15 mouse cellular contexts compared by ENCODE assay signal in the genomic region with DNA sequence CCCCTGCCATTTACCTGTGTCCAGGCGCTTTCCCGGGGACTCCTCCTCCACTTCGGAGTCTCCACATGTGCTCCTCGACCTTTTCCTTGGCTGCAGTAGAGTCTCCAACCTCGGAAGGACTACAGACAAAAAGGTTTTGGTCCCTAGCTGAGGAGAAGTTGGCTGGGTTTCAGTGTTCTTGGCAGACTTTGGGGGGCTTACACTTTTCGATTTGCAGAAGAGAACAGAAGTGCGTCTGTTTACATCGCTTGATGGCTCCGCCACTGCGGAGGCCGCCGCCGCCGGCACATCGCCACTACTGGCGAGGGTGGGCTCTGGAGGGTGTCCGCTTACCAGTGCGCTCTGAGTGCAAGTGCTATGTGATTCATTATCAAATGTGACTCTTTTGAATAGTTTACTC. TPM values are rescaled to one million over a fixed set of nuclear protein-coding genes. Genes with fewer than 3 reads are reported as not detected.
A peak's percentile ranks its signal among the peaks of the same experiment; 100 is the strongest.
DNase-seq lines count a peak whose midpoint lies in the region; ATAC-seq and TF ChIP-seq lines count a peak whose summit lies in the region.
"Had no signal": no experiment of that assay in that cellular context is flagged by ENCODE, and none has a peak within 500 bp of the region (broad histone marks: within the 10 kb centered on the region; RNA-seq: fewer than 3 reads in every experiment).

No protein-coding gene starts in this region.

- peaks cover 97% of the 10 kb centered on the region for H3K36me3 ChIP-seq in hindbrain, embryonic 14.5 days (replicated peaks; ENCODE audit: control insufficient read depth, insufficient read depth)
- peaks cover 93% of the 10 kb centered on the region for H3K36me3 ChIP-seq in hindbrain, embryonic 13.5 days
- peaks cover 55% of the 10 kb centered on the region for H3K36me3 ChIP-seq in lung, embryonic 16.5 days (ENCODE audit: control insufficient read depth, insufficient read depth, low read length)
- peaks cover 63% of the 10 kb centered on the region for H3K36me3 ChIP-seq in ES-E14 (ENCODE audit: control insufficient read depth, insufficient read depth, low read length, poor library complexity, severe bottlenecking)
- peaks cover 35% of the 10 kb centered on the region for H3K36me3 ChIP-seq in forebrain, embryonic 16.5 days (ENCODE audit: control insufficient read depth, insufficient read depth)

- DNase-seq in hindbrain, embryonic 14.5 days (ENCODE audit: low spot score) = no peak
- no peak for DNase-seq in lung, adult 2 months
- DNase-seq in ES-E14 (ENCODE audit: low read depth, low spot score) = no peak
- DNase-seq: adrenal gland, postnatal 10 days; cerebellum, postnatal 25 days; heart, adult 11 months; kidney, adult 18-20 months; kidney, postnatal 14 days had no signal

- no peaks in the 10 kb centered on the region for H3K4me1 ChIP-seq in hindbrain, embryonic 14.5 days (replicated peaks; ENCODE audit: control insufficient read depth, insufficient read depth, low read length)
- no peaks in the 10 kb centered on the region for H3K4me1 ChIP-seq in hindbrain, embryonic 13.5 days (replicated peaks)
- H3K4me1 ChIP-seq in lung, embryonic 16.5 days (replicated peaks; ENCODE audit: control insufficient read depth, insufficient read depth, low read length) = peaks cover 4% of the 10 kb centered on the region; the same call in 1 of the 2 replicates
- H3K4me1 ChIP-seq in lung, adult 2 months (ENCODE audit: control insufficient read depth, insufficient read depth, low read length) = peaks cover 2% of the 10 kb centered on the region; the same call in 1 of the 2 replicates
- peaks cover 13 to 24% of the 10 kb centered on the region in 2 experiments for H3K4me1 ChIP-seq in ES-E14 (ENCODE audit: control insufficient read depth in 2 of 2, insufficient read depth in 2 of 2, low read length in 2 of 2, poor library complexity in 1 of 2)
- H3K4me1 ChIP-seq in forebrain, embryonic 16.5 days (replicated peaks; ENCODE audit: control insufficient read depth, insufficient read depth, low read length) = peaks cover 6% of the 10 kb centered on the region
- H3K4me1 ChIP-seq: limb, embryonic 15.5 days; lung, embryonic 15.5 days; midbrain, embryonic 10.5 days had no signal

- in situ Hi-C loops in ES-E14 (cut with MboI; ENCODE audit: low sequenced_read_pairs in 2 of 2, unreplicated experiment in 2 of 2) = no loop called here

- H3K9ac ChIP-seq in hindbrain, embryonic 14.5 days = no peak overlapping the region
- no peak overlapping the region for H3K9ac ChIP-seq in hindbrain, embryonic 13.5 days
- H3K9ac ChIP-seq in lung, embryonic 16.5 days (ENCODE audit: low read length) = no peak overlapping the region
- H3K9ac ChIP-seq in ES-E14 (ENCODE audit: insufficient read depth, low read depth, low read length, poor library complexity, severe bottlenecking) = peak overlapping the region; percentile 26; the same call in 1 of the 2 replicates
- no peak overlapping the region for H3K9ac ChIP-seq in forebrain, embryonic 16.5 days (replicated peaks; ENCODE audit: low read depth, low read length)
- H3K9ac ChIP-seq: limb, embryonic 15.5 days; lung, embryonic 15.5 days had no signal

- no peaks in the 10 kb centered on the region for H3K27me3 ChIP-seq in hindbrain, embryonic 14.5 days (ENCODE audit: control insufficient read depth, insufficient read depth, low read length)
- H3K27me3 ChIP-seq in hindbrain, embryonic 13.5 days = no peaks in the 10 kb centered on the region
- H3K27me3 ChIP-seq in lung, embryonic 16.5 days (ENCODE audit: control insufficient read depth, insufficient read depth, low read depth, low read length) = no peaks in the 10 kb centered on the region
- no peaks in the 10 kb centered on the region for H3K27me3 ChIP-seq in forebrain, embryonic 16.5 days (replicated peaks; ENCODE audit: control insufficient read depth, insufficient read depth, low read length)
- H3K27me3 ChIP-seq: limb, embryonic 15.5 days; lung, embryonic 15.5 days had no signal

- peak; percentile 40; the same call in 1 of the 2 replicates for ATAC-seq in hindbrain, embryonic 14.5 days (ENCODE audit: low FRiP score)
- ATAC-seq in hindbrain, embryonic 13.5 days (ENCODE audit: low FRiP score) = no peak
- peak; percentile 59 for ATAC-seq in lung, embryonic 16.5 days (ENCODE audit: low read depth)
- ATAC-seq in forebrain, embryonic 16.5 days = peak; percentile 74
- no peak for ATAC-seq in CD4-positive, CD25-positive, alpha-beta regulatory T cell, adult 4 months

- H3K27ac ChIP-seq in hindbrain, embryonic 14.5 days = no peak overlapping the region
- H3K27ac ChIP-seq in hindbrain, embryonic 13.5 days = no peak overlapping the region
- no peak overlapping the region for H3K27ac ChIP-seq in lung, embryonic 16.5 days (ENCODE audit: low read length)
- H3K27ac ChIP-seq in ES-E14 (ENCODE audit: insufficient read depth, low read depth, low read length, poor library complexity, severe bottlenecking) = no peak overlapping the region
- no peak overlapping the region for H3K27ac ChIP-seq in forebrain, embryonic 16.5 days (ENCODE audit: low read length)
- H3K27ac ChIP-seq: limb, embryonic 15.5 days; lung, embryonic 15.5 days; midbrain, embryonic 10.5 days had no signal

- H3K9me3 ChIP-seq in hindbrain, embryonic 14.5 days (ENCODE audit: control insufficient read depth, low read length) = no peaks in the 10 kb centered on the region
- H3K9me3 ChIP-seq in hindbrain, embryonic 13.5 days = no peaks in the 10 kb centered on the region
- H3K9me3 ChIP-seq in lung, embryonic 16.5 days (ENCODE audit: control insufficient read depth, low read length) = no peaks in the 10 kb centered on the region
- H3K9me3 ChIP-seq in ES-E14 (ENCODE audit: control insufficient read depth, insufficient read depth, low read depth, low read length) = no peaks in the 10 kb centered on the region
- H3K9me3 ChIP-seq in forebrain, embryonic 16.5 days (ENCODE audit: control insufficient read depth, low read length) = no peaks in the 10 kb centered on the region
- H3K9me3 ChIP-seq: limb, embryonic 15.5 days; lung, embryonic 15.5 days; midbrain, embryonic 10.5 days had no signal

- WGBS in hindbrain, embryonic 14.5 days = 90% methylated on average over 18 of the region's 18 CpGs
- WGBS in hindbrain, embryonic 13.5 days = 84% methylated on average over 18 of the region's 18 CpGs
- WGBS in lung, embryonic 16.5 days = 65% methylated on average over 18 of the region's 18 CpGs
- 82% methylated on average over 18 of the region's 18 CpGs for WGBS in lung, adult 2 months
- WGBS in forebrain, embryonic 16.5 days = 69% methylated on average over 18 of the region's 18 CpGs

- TF ChIP-seq CTCF in lung, adult 2 months (IDR thresholded peaks at IDR 0.05; ENCODE audit: insufficient read depth, low read length) = no peak

- no peak overlapping the region for H3K4me2 ChIP-seq in hindbrain, embryonic 14.5 days (replicated peaks)
- no peak overlapping the region for H3K4me2 ChIP-seq in hindbrain, embryonic 13.5 days
- no peak overlapping the region for H3K4me2 ChIP-seq in lung, embryonic 16.5 days (ENCODE audit: low read depth, low read length)
- no peak overlapping the region for H3K4me2 ChIP-seq in forebrain, embryonic 16.5 days (ENCODE audit: low read length)
- H3K4me2 ChIP-seq: limb, embryonic 15.5 days; lung, embryonic 15.5 days had no signal

- TF ChIP-seq POLR2A in lung, adult 2 months (IDR thresholded peaks at IDR 0.05; ENCODE audit: borderline replicate concordance, extremely low read depth, low read depth, low read length) = no peak

- H3K4me3 ChIP-seq in hindbrain, embryonic 14.5 days (replicated peaks; ENCODE audit: low read length) = no peak overlapping the region
- H3K4me3 ChIP-seq in hindbrain, embryonic 13.5 days = no peak overlapping the region
- no peak overlapping the region for H3K4me3 ChIP-seq in lung, embryonic 16.5 days (ENCODE audit: low read length)
- H3K4me3 ChIP-seq in lung, adult 2 months (replicated peaks; ENCODE audit: extremely low read depth, low read depth, low read length) = no peak overlapping the region
- peak overlapping the region; percentile 1 to 14; a peak in 1 of 4 replicates for H3K4me3 ChIP-seq in ES-E14 (ENCODE audit: insufficient read depth in 1 of 2, low read depth in 1 of 2, low read length in 2 of 2, poor library complexity in 1 of 2, severe bottlenecking in 1 of 2)
- H3K4me3 ChIP-seq in forebrain, embryonic 16.5 days (replicated peaks; ENCODE audit: low read length) = no peak overlapping the region
- H3K4me3 ChIP-seq: limb, embryonic 15.5 days; lung, embryonic 15.5 days; midbrain, embryonic 10.5 days had no signal

TF ChIP-seq in ES-E14, 5 proteins besides CTCF, POLR2A, EP300 and RAD21:
- no peak for TF ChIP-seq ZC3H11A (IDR thresholded peaks at IDR 0.05; ENCODE audit: borderline replicate concordance, low read depth, low read length)
- no peak for TF ChIP-seq MAFK (IDR thresholded peaks at IDR 0.05; ENCODE audit: insufficient read depth, low read depth, low read length)
- TF ChIP-seq HCFC1 (IDR thresholded peaks at IDR 0.05; ENCODE audit: borderline replicate concordance, insufficient read depth, low read length) = no peak
- TF ChIP-seq CHD2 (IDR thresholded peaks at IDR 0.05; ENCODE audit: low read depth, low read length) = no peak
- no peak for TF ChIP-seq ZNF384 (IDR thresholded peaks at IDR 0.05; ENCODE audit: low read depth, low read length)

RNA-seq across cellular contexts. Expression of a gene that starts 33.3 kb away (rescaled TPM):
- 20.3 and 20.8 TPM in 2 replicates for polyA plus RNA-seq in hindbrain, embryonic 14.5 days (2014; fragmentation: Nextera tagmentation; extraction: Ambion mirVana)
- polyA plus RNA-seq in hindbrain, embryonic 13.5 days (2015; fragmentation: Nextera tagmentation; extraction: Ambion mirVana) = 23.2 and 25.4 TPM in 2 replicates
- 17.7 and 19.0 TPM in 2 replicates for polyA plus RNA-seq in lung, embryonic 16.5 days (2015; fragmentation: Nextera tagmentation; extraction: Ambion mirVana)
- polyA plus RNA-seq in lung, adult 2 months (2012; rRNA removed) = 16.4 and 19.8 TPM in 2 replicates
- 52.0 and 54.2 TPM in 2 replicates for total RNA-seq in ES-E14 (2012; rRNA removed)
- polyA plus RNA-seq in forebrain, embryonic 16.5 days (2015; fragmentation: Nextera tagmentation; extraction: Ambion mirVana) = 27.3 and 27.6 TPM in 2 replicates
- 10 to 100 TPM; 19.2 to 19.6 TPM for polyA plus RNA-seq in CD4-positive, CD25-positive, alpha-beta regulatory T cell, adult 4 months (2017; shearing (Covaris generic))

RNA-seq across cellular contexts. Expression of a gene that starts 50.7 kb away (rescaled TPM):
- polyA plus RNA-seq in hindbrain, embryonic 14.5 days (2014; fragmentation: Nextera tagmentation; extraction: Ambion mirVana) = 18.4 and 19.9 TPM in 2 replicates
- polyA plus RNA-seq in hindbrain, embryonic 13.5 days (2015; fragmentation: Nextera tagmentation; extraction: Ambion mirVana) = 22.3 and 22.8 TPM in 2 replicates
- polyA plus RNA-seq in lung, embryonic 16.5 days (2015; fragmentation: Nextera tagmentation; extraction: Ambion mirVana) = 15.0 and 16.2 TPM in 2 replicates
- 3.1 and 4.2 TPM in 2 replicates for polyA plus RNA-seq in lung, adult 2 months (2012; rRNA removed)
- 32.9 and 43.6 TPM in 2 replicates for total RNA-seq in ES-E14 (2012; rRNA removed)
- 23.1 and 23.8 TPM in 2 replicates for polyA plus RNA-seq in forebrain, embryonic 16.5 days (2015; fragmentation: Nextera tagmentation; extraction: Ambion mirVana)
- 1 to 10 TPM; 4.7 to 4.9 TPM for polyA plus RNA-seq in CD4-positive, CD25-positive, alpha-beta regulatory T cell, adult 4 months (2017; shearing (Covaris generic))

Comparison
In these comparisons a context has a peak if more than half of its experiments do, and no peak if none do; other contexts are left out.
1. ATAC-seq: peak in hindbrain, embryonic 14.5 days (single experiment), lung, embryonic 16.5 days (single experiment) and forebrain, embryonic 16.5 days (single experiment); none in hindbrain, embryonic 13.5 days (single experiment) and CD4-positive, CD25-positive, alpha-beta regulatory T cell, adult 4 months (single experiment).
2. H3K4me3 ChIP-seq: peak in ES-E14 (2 of 2); none in hindbrain, embryonic 14.5 days (single experiment), hindbrain, embryonic 13.5 days (single experiment), lung, embryonic 16.5 days (single experiment), lung, adult 2 months (single experiment) and forebrain, embryonic 16.5 days (single experiment).